Mouse (Mus musculus): ENCODE data around the gene Hnrnph2. TPM values are rescaled to one million over a fixed set of nuclear protein-coding genes. Genes with fewer than 3 reads are reported as not detected.
A peak's percentile ranks its signal among the peaks of the same experiment; 100 is the strongest.

Gene Hnrnph2
- total and polyA plus RNA-seq, 3 experiments, result 21.1 to 195 (median 73.1) TPM

- TF ChIP-seq GATA1 (IDR thresholded peaks at IDR 0.05; ENCODE audit: borderline replicate concordance, low read length) (no peak), GATA2 (IDR thresholded peaks at IDR 0.05; ENCODE audit: borderline replicate concordance, low read depth, low read length) (no peak), POLR2AphosphoS5 (IDR thresholded peaks at IDR 0.05; ENCODE audit: insufficient replicate concordance, low read depth, low read length) (no peak), TAL1 (conservative IDR thresholded peaks at IDR 0.05; ENCODE audit: low read depth, low read length) (no peak), CTCF (IDR thresholded peaks at IDR 0.05; ENCODE audit: low read depth, low read length) (no peak)
- no peaks in the 10 kb centered on the region for H3K9me3 ChIP-seq (replicated peaks)
- H3K27me3 ChIP-seq (ENCODE audit: insufficient read depth, low read length), result no peaks in the 10 kb centered on the region
- peaks cover 47% of the 10 kb centered on the region for H3K4me1 ChIP-seq (ENCODE audit: insufficient read depth, low read depth, low read length)
- peaks cover 14% of the 10 kb centered on the region for H3K36me3 ChIP-seq (replicated peaks)
- ATAC-seq (ENCODE audit: extremely low read depth, insufficient number of reproducible peaks, low FRiP score, poor library complexity, severe bottlenecking), result no peak
- no peak for DNase-seq (ENCODE audit: low spot score)
- H3K4me3 ChIP-seq (ENCODE audit: low read depth, low read length), result no peak overlapping the region; the same call in 1 of the 2 replicates
These were observed 20.3 kb upstream of the Hnrnph2 start for GRCm38 (mm10) chrX:134580528-134581305.

DNA sequence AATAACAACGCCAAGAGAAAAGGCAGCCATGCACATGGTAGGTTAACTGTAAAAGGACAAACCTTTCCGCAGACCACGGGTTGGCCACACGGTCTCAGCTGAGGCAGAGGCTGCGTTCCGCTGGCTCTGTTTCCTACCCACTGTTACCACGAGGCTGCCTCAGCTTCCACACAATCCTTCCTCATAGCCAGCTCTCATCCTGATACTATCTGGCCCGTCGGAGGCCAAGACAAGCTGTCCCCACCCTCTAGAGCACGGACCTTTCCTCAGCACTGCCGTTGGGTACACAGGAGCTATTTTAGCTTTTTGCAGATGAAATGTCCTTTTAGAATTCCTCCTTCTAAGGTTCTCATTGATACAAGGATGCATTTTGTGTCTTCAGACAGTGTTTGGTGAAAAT lies 18.7 kb upstream of the Hnrnph2 start:
- TF ChIP-seq GATA2 (IDR thresholded peaks at IDR 0.05; ENCODE audit: borderline replicate concordance, low read depth, low read length) (no peak), POLR2AphosphoS5 (IDR thresholded peaks at IDR 0.05; ENCODE audit: insufficient replicate concordance, low read depth, low read length) (no peak), GATA1 (IDR thresholded peaks at IDR 0.05; ENCODE audit: borderline replicate concordance, low read length) (no peak), CTCF (IDR thresholded peaks at IDR 0.05; ENCODE audit: low read depth, low read length) (no peak), TAL1 (conservative IDR thresholded peaks at IDR 0.05; ENCODE audit: low read depth, low read length) (no peak)
- Histone ChIP-seq H3K9me3 (replicated peaks) (no peaks in the 10 kb centered on the region), H3K4me1 (ENCODE audit: insufficient read depth, low read depth, low read length) (peaks cover 45% of the 10 kb centered on the region), H3K36me3 (replicated peaks) (peaks cover 16% of the 10 kb centered on the region), H3K4me3 (ENCODE audit: low read depth, low read length) (peak overlapping the region; percentile 73), H3K27me3 (ENCODE audit: insufficient read depth, low read length) (no peaks in the 10 kb centered on the region)
- ATAC-seq (ENCODE audit: extremely low read depth, insufficient number of reproducible peaks, low FRiP score, poor library complexity, severe bottlenecking) (no peak), DNase-seq (ENCODE audit: low spot score) (no peak)

GRCm38 (mm10) chrX:134582888-134583669 lies 17.9 kb upstream of the Hnrnph2 start, which contains the start of gene Btk:
TSS of gene Btk (minus strand) at chrX:134583570.
- no peak for DNase-seq (ENCODE audit: low spot score)
- peaks cover 16% of the 10 kb centered on the region for H3K36me3 ChIP-seq (replicated peaks)
- H3K27me3 ChIP-seq (ENCODE audit: insufficient read depth, low read length), result no peaks in the 10 kb centered on the region
- peaks cover 45% of the 10 kb centered on the region for H3K4me1 ChIP-seq (ENCODE audit: insufficient read depth, low read depth, low read length)
- TF ChIP-seq CTCF (IDR thresholded peaks at IDR 0.05; ENCODE audit: low read depth, low read length) (no peak), TAL1 (conservative IDR thresholded peaks at IDR 0.05; ENCODE audit: low read depth, low read length) (no peak), POLR2AphosphoS5 (IDR thresholded peaks at IDR 0.05; ENCODE audit: insufficient replicate concordance, low read depth, low read length) (no peak), GATA2 (IDR thresholded peaks at IDR 0.05; ENCODE audit: borderline replicate concordance, low read depth, low read length) (no peak), GATA1 (IDR thresholded peaks at IDR 0.05; ENCODE audit: borderline replicate concordance, low read length) (no peak)
- ATAC-seq (ENCODE audit: extremely low read depth, insufficient number of reproducible peaks, low FRiP score, poor library complexity, severe bottlenecking), result peak; percentile 22; the same call in 1 of the 2 replicates
- H3K9me3 ChIP-seq (replicated peaks), result no peaks in the 10 kb centered on the region
- peak within 1 kb of the TSS; percentile 73 for H3K4me3 ChIP-seq (ENCODE audit: low read depth, low read length)

GRCm38 (mm10) chrX:134585103-134586002 lies 15.6 kb upstream of the Hnrnph2 start, which contains the start of gene Rpl36a:
TSS of gene Rpl36a (plus strand) at chrX:134585654.
- TF ChIP-seq TAL1 (conservative IDR thresholded peaks at IDR 0.05; ENCODE audit: low read depth, low read length), result no peak
- TF ChIP-seq POLR2AphosphoS5 (IDR thresholded peaks at IDR 0.05; ENCODE audit: insufficient replicate concordance, low read depth, low read length), result peak; percentile 86; the same call in 1 of the 2 replicates
- Histone ChIP-seq H3K27me3 (ENCODE audit: insufficient read depth, low read length) (no peaks in the 10 kb centered on the region), H3K4me1 (ENCODE audit: insufficient read depth, low read depth, low read length) (peaks cover 44% of the 10 kb centered on the region), H3K36me3 (replicated peaks) (peaks cover 20% of the 10 kb centered on the region), H3K4me3 (ENCODE audit: low read depth, low read length) (peak within 1 kb of the TSS; percentile 77), H3K9me3 (replicated peaks) (no peaks in the 10 kb centered on the region)
- ATAC-seq (ENCODE audit: extremely low read depth, insufficient number of reproducible peaks, low FRiP score, poor library complexity, severe bottlenecking), result peak; percentile 74
- DNase-seq (ENCODE audit: low spot score), result peak; percentile 22

DNA sequence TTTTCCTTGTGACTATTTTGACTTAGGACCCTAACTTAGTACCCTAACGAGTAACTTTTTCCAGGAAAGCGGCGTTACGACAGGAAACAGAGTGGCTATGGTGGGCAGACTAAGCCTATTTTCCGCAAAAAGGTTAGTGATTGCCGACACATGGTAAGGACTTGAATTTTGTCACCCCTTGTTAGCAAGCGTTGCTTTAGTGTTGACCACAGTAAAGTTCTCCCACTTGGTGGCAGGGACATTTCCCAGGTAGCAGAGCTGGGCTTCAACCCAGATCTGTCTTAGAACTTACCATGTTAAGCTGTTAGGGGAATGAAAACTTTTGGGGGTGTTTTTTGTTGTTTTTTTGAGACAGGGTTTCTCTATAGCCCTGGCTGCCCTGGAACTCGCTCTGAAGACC lies 14.5 kb upstream of the Hnrnph2 start:
- peaks cover 25% of the 10 kb centered on the region for H3K36me3 ChIP-seq (replicated peaks)
- TF ChIP-seq CTCF (IDR thresholded peaks at IDR 0.05; ENCODE audit: low read depth, low read length) (no peak), TAL1 (conservative IDR thresholded peaks at IDR 0.05; ENCODE audit: low read depth, low read length) (no peak)
- H3K9me3 ChIP-seq (replicated peaks), result no peaks in the 10 kb centered on the region
- H3K4me3 ChIP-seq (ENCODE audit: low read depth, low read length), result peak overlapping the region; percentile 77
- ATAC-seq (ENCODE audit: extremely low read depth, insufficient number of reproducible peaks, low FRiP score, poor library complexity, severe bottlenecking), result no peak
- no peaks in the 10 kb centered on the region for H3K27me3 ChIP-seq (ENCODE audit: insufficient read depth, low read length)
- no peak for DNase-seq (ENCODE audit: low spot score)
- H3K4me1 ChIP-seq (ENCODE audit: insufficient read depth, low read depth, low read length), result peaks cover 34% of the 10 kb centered on the region

Data from G1E (cell line).